Mouse (Mus musculus) forebrain, postnatal 0 days (tissue): ENCODE results near the gene Snx15. TPM values are rescaled to one million over a fixed set of nuclear protein-coding genes. Genes with fewer than 3 reads are reported as not detected.

ENCODE experiments used
- ATAC-seq: fragments of 200-750 bp; cut with Nextera tagmentation; 2 replicates; pipeline ENCODE4 v1.8.0; 2017; ENCODE audit warnings: mild to moderate bottlenecking, moderate library complexity
- DNase-seq: peaks from one replicate; pipeline ENCODE4 v3.0.0-alpha.2; 2015
- H3K27ac ChIP-seq: fragments of 300-500 bp; sonication (generic); 2 replicates; pipeline ENCODE4 v1.5.1; 2014; ENCODE audit warnings: low read depth, mild to moderate bottlenecking, antibody characterized with exemption, low read length, moderate library complexity, mixed read lengths
- H3K27me3 ChIP-seq: fragments of 300-500 bp; sonication (generic); 2 replicates; pipeline ENCODE4 v1.6.1; 2014; ENCODE audit warnings: mild to moderate bottlenecking, low read length, mixed read lengths; ENCODE audit not compliant: insufficient read depth
- H3K36me3 ChIP-seq: fragments of 300-500 bp; sonication (generic); 2 replicates; pipeline ENCODE4 v1.6.1; 2014; ENCODE audit warnings: mild to moderate bottlenecking, moderate library complexity; ENCODE audit not compliant: insufficient read depth
- H3K4me1 ChIP-seq: fragments of 300-500 bp; sonication (generic); 2 replicates; pipeline ENCODE4 v1.6.1; 2014; ENCODE audit warnings: antibody characterized with exemption; ENCODE audit not compliant: insufficient read depth
- H3K4me2 ChIP-seq: fragments of 300-500 bp; sonication (generic); 2 replicates; pipeline ENCODE4 v1.6.1; 2014; ENCODE audit warnings: low read depth, mild to moderate bottlenecking, moderate library complexity
- H3K4me3 ChIP-seq: fragments of 300-500 bp; sonication (generic); 2 replicates; pipeline ENCODE4 v1.5.1; 2014; ENCODE audit warnings: low read depth, low read length, mixed read lengths
- H3K9ac ChIP-seq: fragments of 300-500 bp; sonication (generic); 2 replicates; pipeline ENCODE4 v1.6.1; 2014; ENCODE audit warnings: mild to moderate bottlenecking
- H3K9me3 ChIP-seq: fragments of 300-500 bp; sonication (generic); 2 replicates; pipeline ENCODE4 v1.6.1; 2016; ENCODE audit warnings: low read length
- CTCF ChIP-seq: sonication (generic); IDR thresholded peaks from 2 replicates; pipeline ENCODE4 v1.5.1; 2016; ENCODE audit warnings: antibody characterized with exemption, control low read depth, low read depth
- WGBS: fragments of 180-500 bp; shearing (Covaris S2); extraction: QIAGEN DNeasy Blood & Tissue Kit; methylation state at CpG from one replicate; pipeline ENCODE4 v1.1.7; 2014; 5-methylcytosine and 5-hydroxymethylcytosine counted together
- polyA plus RNA-seq: library from polyadenylated mRNA; unstranded; fragments of >200 nt; fragmentation: Nextera tagmentation; extraction: Ambion mirVana; gene quantifications from 2 replicates; pipeline ENCODE4 v1.2.1, GENCODE M21; 2015
- total RNA-seq: library from RNA; depleted of rRNA; stranded (reverse); fragments of >200 nt; gene quantifications from 2 replicates; pipeline ENCODE4 v1.2.3, GENCODE M21; 2014; rRNA removed

Gene Snx15
- total and polyA plus RNA-seq, 2 experiments from 2014 or later: 57.0 to 58.0 TPM

- H3K4me3 ChIP-seq: no peak overlapping the region
- no peak overlapping the region for H3K27ac ChIP-seq
- peaks cover 12% of the 10 kb centered on the region; the same call in 1 of the 2 replicates for H3K4me1 ChIP-seq
- 93% methylated on average over 31 of the region's 31 CpGs for WGBS
- ATAC-seq: no peak
- no peak for TF ChIP-seq CTCF
- DNase-seq: no peak
- H3K27me3 ChIP-seq: no peaks in the 10 kb centered on the region
- H3K36me3 ChIP-seq: peaks cover 41% of the 10 kb centered on the region
- no peaks in the 10 kb centered on the region for H3K9me3 ChIP-seq
- no peak overlapping the region for H3K9ac ChIP-seq
- no peak overlapping the region for H3K4me2 ChIP-seq
These were observed 57.4 kb downstream of the Snx15 start for GRCm38 (mm10) chr19:6070571-6071250.

GRCm38 (mm10) chr19:6069851-6070250 is 58.3 kb downstream of the Snx15 start:
- H3K4me3 ChIP-seq: no peak overlapping the region
- H3K9ac ChIP-seq: no peak overlapping the region
- H3K4me2 ChIP-seq: no peak overlapping the region
- no peak for TF ChIP-seq CTCF
- peaks cover 36% of the 10 kb centered on the region for H3K36me3 ChIP-seq
- peaks cover 14% of the 10 kb centered on the region; the same call in 1 of the 2 replicates for H3K4me1 ChIP-seq
- no peak for ATAC-seq
- H3K27me3 ChIP-seq: no peaks in the 10 kb centered on the region
- no peaks in the 10 kb centered on the region for H3K9me3 ChIP-seq
- 96% methylated on average over 10 of the region's 10 CpGs for WGBS
- no peak for DNase-seq
- H3K27ac ChIP-seq: no peak overlapping the region

Other genes starting within 250 kb of the Snx15 start
- 9.9 and 14.2 TPM in 2 replicates for gene Tigd3, start 234.2 kb downstream of the Snx15 start, total RNA-seq
- gene Tigd3, start 234.2 kb downstream of the Snx15 start, polyA plus RNA-seq: 8.6 and 10.2 TPM in 2 replicates
- gene Dpf2, start 215.3 kb downstream of the Snx15 start, total RNA-seq: 52.8 and 64.5 TPM in 2 replicates
- 56.8 and 60.1 TPM in 2 replicates for gene Dpf2, start 215.3 kb downstream of the Snx15 start, polyA plus RNA-seq
- 13.3 and 18.4 TPM in 2 replicates for gene Cdc42ep2, start 203.5 kb downstream of the Snx15 start, total RNA-seq
- gene Cdc42ep2, start 203.5 kb downstream of the Snx15 start, polyA plus RNA-seq: 13.5 and 15.6 TPM in 2 replicates
- gene Pola2, start 164.1 kb downstream of the Snx15 start, total RNA-seq: 12.4 and 18.1 TPM in 2 replicates
- gene Pola2, start 164.1 kb downstream of the Snx15 start, polyA plus RNA-seq: 13.7 and 15.3 TPM in 2 replicates
- gene Slc22a20, start 142.2 kb downstream of the Snx15 start, total RNA-seq: not detected in 2 replicates
- gene Slc22a20, start 142.2 kb downstream of the Snx15 start, polyA plus RNA-seq: not detected in 2 replicates
- gene Capn1, start 112.4 kb downstream of the Snx15 start, total RNA-seq: 5.5 and 7.7 TPM in 2 replicates
- gene Capn1, start 112.4 kb downstream of the Snx15 start, polyA plus RNA-seq: 3.0 and 3.3 TPM in 2 replicates
- 15.8 and 23.7 TPM in 2 replicates for gene Syvn1, start 81.7 kb downstream of the Snx15 start, total RNA-seq
- 24.7 and 27.7 TPM in 2 replicates for gene Syvn1, start 81.7 kb downstream of the Snx15 start, polyA plus RNA-seq
- gene Mrpl49, start 70.5 kb downstream of the Snx15 start, total RNA-seq: 47.1 and 50.8 TPM in 2 replicates
- 54.4 and 55.7 TPM in 2 replicates for gene Mrpl49, start 70.5 kb downstream of the Snx15 start, polyA plus RNA-seq
- gene Fau, start 70.5 kb downstream of the Snx15 start, total RNA-seq: 1,002 and 1,178 TPM in 2 replicates
- 610 and 775 TPM in 2 replicates for gene Fau, start 70.5 kb downstream of the Snx15 start, polyA plus RNA-seq
- gene Znhit2, start 67.1 kb downstream of the Snx15 start, total RNA-seq: 42.5 and 50.8 TPM in 2 replicates
- 46.1 and 47.1 TPM in 2 replicates for gene Znhit2, start 67.1 kb downstream of the Snx15 start, polyA plus RNA-seq
- gene Tm7sf2, start 59.9 kb downstream of the Snx15 start, total RNA-seq: 70.6 and 79.6 TPM in 2 replicates
- 37.1 and 43.3 TPM in 2 replicates for gene Tm7sf2, start 59.9 kb downstream of the Snx15 start, polyA plus RNA-seq
- 93.0 and 96.8 TPM in 2 replicates for gene Vps51, start 51.1 kb downstream of the Snx15 start, total RNA-seq
- gene Vps51, start 51.1 kb downstream of the Snx15 start, polyA plus RNA-seq: 78.6 and 93.7 TPM in 2 replicates
- not detected in 2 replicates for gene Tmem262, start 48.3 kb downstream of the Snx15 start, total RNA-seq
- gene Tmem262, start 48.3 kb downstream of the Snx15 start, polyA plus RNA-seq: not detected in 2 replicates
- gene Gm28374, start 46.0 kb downstream of the Snx15 start, total RNA-seq: 0.69 TPM in 1 of 2 replicates, not detected in the other
- 0.57 and 0.68 TPM in 2 replicates for gene Gm28374, start 46.0 kb downstream of the Snx15 start, polyA plus RNA-seq
- 63.4 and 63.9 TPM in 2 replicates for gene Zfpl1, start 43.3 kb downstream of the Snx15 start, total RNA-seq
- gene Zfpl1, start 43.3 kb downstream of the Snx15 start, polyA plus RNA-seq: 100 and 114 TPM in 2 replicates
- 2.2 and 3.0 TPM in 2 replicates for gene Cdca5, start 43.3 kb downstream of the Snx15 start, total RNA-seq
- 4.7 TPM in 2 replicates for gene Cdca5, start 43.3 kb downstream of the Snx15 start, polyA plus RNA-seq
- not detected in 2 replicates for gene AC131692.1, start 33.9 kb downstream of the Snx15 start, total RNA-seq
- gene AC131692.1, start 33.9 kb downstream of the Snx15 start, polyA plus RNA-seq: not detected in 2 replicates
- gene Naaladl1, start 22.5 kb downstream of the Snx15 start, total RNA-seq: 0.14 and 0.15 TPM in 2 replicates
- gene Naaladl1, start 22.5 kb downstream of the Snx15 start, polyA plus RNA-seq: 0.39 and 0.51 TPM in 2 replicates
- gene Sac3d1, start 9.7 kb downstream of the Snx15 start, total RNA-seq: 44.8 and 67.7 TPM in 2 replicates
- 60.8 and 61.5 TPM in 2 replicates for gene Sac3d1, start 9.7 kb downstream of the Snx15 start, polyA plus RNA-seq
- gene Batf2, start 12.7 kb upstream of the Snx15 start, total RNA-seq: not detected in 2 replicates
- gene Batf2, start 12.7 kb upstream of the Snx15 start, polyA plus RNA-seq: not detected in 2 replicates
- 60.6 and 63.8 TPM in 2 replicates for gene Arl2, start 13.2 kb upstream of the Snx15 start, total RNA-seq
- 111 and 118 TPM in 2 replicates for gene Arl2, start 13.2 kb upstream of the Snx15 start, polyA plus RNA-seq
- not detected in 2 replicates for gene Majin, start 56.1 kb upstream of the Snx15 start, total RNA-seq
- not detected in 2 replicates for gene Majin, start 56.1 kb upstream of the Snx15 start, polyA plus RNA-seq
- not detected in 2 replicates for gene Gpha2, start 98.1 kb upstream of the Snx15 start, total RNA-seq
- 0.50 TPM in 1 of 2 replicates, not detected in the other for gene Gpha2, start 98.1 kb upstream of the Snx15 start, polyA plus RNA-seq
- 196 and 203 TPM in 2 replicates for gene Ppp2r5b, start 107.6 kb upstream of the Snx15 start, total RNA-seq
- 144 and 159 TPM in 2 replicates for gene Ppp2r5b, start 107.6 kb upstream of the Snx15 start, polyA plus RNA-seq
- gene Atg2a, start 113.4 kb upstream of the Snx15 start, total RNA-seq: 21.0 and 26.7 TPM in 2 replicates
- 5.9 and 7.6 TPM in 2 replicates for gene Atg2a, start 113.4 kb upstream of the Snx15 start, polyA plus RNA-seq
- gene Ehd1, start 148.4 kb upstream of the Snx15 start, total RNA-seq: 91.9 and 120 TPM in 2 replicates
- gene Ehd1, start 148.4 kb upstream of the Snx15 start, polyA plus RNA-seq: 69.9 and 75.4 TPM in 2 replicates
- gene Cdc42bpg, start 178.2 kb upstream of the Snx15 start, total RNA-seq: 3.1 and 4.7 TPM in 2 replicates
- gene Cdc42bpg, start 178.2 kb upstream of the Snx15 start, polyA plus RNA-seq: 0.11 and 0.23 TPM in 2 replicates
- 60.5 and 64.3 TPM in 2 replicates for gene Men1, start 206.7 kb upstream of the Snx15 start, total RNA-seq
- gene Men1, start 206.7 kb upstream of the Snx15 start, polyA plus RNA-seq: 58.3 and 60.9 TPM in 2 replicates
- gene Map4k2, start 212.8 kb upstream of the Snx15 start, total RNA-seq: 43.0 and 55.8 TPM in 2 replicates
- gene Map4k2, start 212.8 kb upstream of the Snx15 start, polyA plus RNA-seq: 6.7 and 9.7 TPM in 2 replicates
- gene Sf1, start 235.4 kb upstream of the Snx15 start, total RNA-seq: 70.0 and 113 TPM in 2 replicates
- 89.7 and 102 TPM in 2 replicates for gene Sf1, start 235.4 kb upstream of the Snx15 start, polyA plus RNA-seq